Mouse (Mus musculus): ENCODE measurements around the gene Igf2r. TPM values are rescaled to one million over a fixed set of nuclear protein-coding genes. Genes with fewer than 3 reads are reported as not detected.

Igf2r gene
- polyA plus RNA-seq, 1 experiment from 2014 or later, result 121 TPM

GRCm38 (mm10) chr17:12779442-12779841 is 10.0 kb upstream of the Igf2r start:
- H3K27me3 ChIP-seq, result no peaks in the 10 kb centered on the region
- peak overlapping the region; percentile 7; the same call in 1 of the 2 replicates for H3K9ac ChIP-seq
- H3K4me2 ChIP-seq, result no peak overlapping the region
- H3K4me3 ChIP-seq, result no peak overlapping the region
- peaks cover 61% of the 10 kb centered on the region for H3K4me1 ChIP-seq (replicated peaks)
- ATAC-seq (replicated peaks; ENCODE audit: insufficient number of reproducible peaks, insufficient read depth, low FRiP score, low read depth), result peak; percentile 27
- H3K9me3 ChIP-seq (replicated peaks), result no peaks in the 10 kb centered on the region
- peaks cover 13% of the 10 kb centered on the region for H3K36me3 ChIP-seq
- WGBS, result 22% methylated on average over 3 of the region's 3 CpGs
- H3K27ac ChIP-seq, result peak overlapping the region; percentile 89

GRCm38 (mm10) chr17:12773956-12774355 is 4.5 kb upstream of the Igf2r start:
- H3K27ac ChIP-seq, result peak overlapping the region; percentile 67
- 43% methylated on average over 3 of the region's 3 CpGs for WGBS

GRCm38 (mm10) chr17:12770500-12770899 is 1.0 kb upstream of the Igf2r start:
- no peak overlapping the region for H3K4me3 ChIP-seq
- ATAC-seq (replicated peaks; ENCODE audit: insufficient number of reproducible peaks, insufficient read depth, low FRiP score, low read depth), result no peak
- no peak overlapping the region for H3K9ac ChIP-seq
- WGBS, result 90% methylated on average over 5 of the region's 5 CpGs
- no peaks in the 10 kb centered on the region for H3K27me3 ChIP-seq
- peak overlapping the region; percentile 16; the same call in 1 of the 2 replicates for H3K27ac ChIP-seq
- H3K4me1 ChIP-seq (replicated peaks), result peaks cover 35% of the 10 kb centered on the region
- H3K9me3 ChIP-seq (replicated peaks), result no peaks in the 10 kb centered on the region
- H3K36me3 ChIP-seq, result peaks cover 22% of the 10 kb centered on the region
- H3K4me2 ChIP-seq, result no peak overlapping the region

More at GRCm38 (mm10) chr17:12773956-12774355, 4.5 kb upstream of the Igf2r start:
- no peaks in the 10 kb centered on the region for H3K9me3 ChIP-seq (replicated peaks)
- no peak overlapping the region for H3K4me2 ChIP-seq
- peaks cover 30% of the 10 kb centered on the region for H3K36me3 ChIP-seq
- H3K27me3 ChIP-seq, result no peaks in the 10 kb centered on the region
- H3K9ac ChIP-seq, result no peak overlapping the region
- no peak overlapping the region for H3K4me3 ChIP-seq
- ATAC-seq (replicated peaks; ENCODE audit: insufficient number of reproducible peaks, insufficient read depth, low FRiP score, low read depth), result peak; percentile 33; the same call in 1 of the 2 replicates
- H3K4me1 ChIP-seq (replicated peaks), result peaks cover 33% of the 10 kb centered on the region

GRCm38 (mm10) chr17:12768415-12769379 is 767 bp downstream of the Igf2r start:
- Histone ChIP-seq H3K4me2 (peak overlapping the region; percentile 65), H3K9me3 (replicated peaks) (no peaks in the 10 kb centered on the region), H3K36me3 (peaks cover 22% of the 10 kb centered on the region), H3K27ac (peak overlapping the region; percentile 90), H3K4me3 (peak overlapping the region; percentile 61), H3K4me1 (replicated peaks) (peaks cover 44% of the 10 kb centered on the region), H3K27me3 (no peaks in the 10 kb centered on the region), H3K9ac (peak overlapping the region; percentile 73)
- peak; percentile 29; the same call in 1 of the 2 replicates for ATAC-seq (replicated peaks; ENCODE audit: insufficient number of reproducible peaks, insufficient read depth, low FRiP score, low read depth)
- WGBS, result 32% methylated on average over 41 of the region's 41 CpGs

- WGBS, result 50% methylated on average over 6 of the region's 6 CpGs
- no peaks in the 10 kb centered on the region for H3K27me3 ChIP-seq
- peak overlapping the region; percentile 73 for H3K9ac ChIP-seq
- peak overlapping the region; percentile 65 for H3K4me2 ChIP-seq
- ATAC-seq (replicated peaks; ENCODE audit: insufficient number of reproducible peaks, insufficient read depth, low FRiP score, low read depth), result no peak
- peaks cover 30% of the 10 kb centered on the region for H3K36me3 ChIP-seq
- H3K4me1 ChIP-seq (replicated peaks), result peaks cover 44% of the 10 kb centered on the region
- peak overlapping the region; percentile 61 for H3K4me3 ChIP-seq
- H3K9me3 ChIP-seq (replicated peaks), result no peaks in the 10 kb centered on the region
- H3K27ac ChIP-seq, result peak overlapping the region; percentile 90
These were observed 2.1 kb downstream of the Igf2r start for GRCm38 (mm10) chr17:12767294-12767852.

GRCm38 (mm10) chr17:12763412-12763811 is 6.1 kb downstream of the Igf2r start:
- Histone ChIP-seq H3K27ac (peak overlapping the region; percentile 90), H3K9me3 (replicated peaks) (no peaks in the 10 kb centered on the region), H3K4me3 (peak overlapping the region; percentile 0; the same call in 1 of the 2 replicates), H3K27me3 (no peaks in the 10 kb centered on the region), H3K9ac (no peak overlapping the region), H3K36me3 (peaks cover 9% of the 10 kb centered on the region; the same call in 1 of the 2 replicates), H3K4me1 (replicated peaks) (peaks cover 73% of the 10 kb centered on the region), H3K4me2 (peak overlapping the region; percentile 65)
- no peak for ATAC-seq (replicated peaks; ENCODE audit: insufficient number of reproducible peaks, insufficient read depth, low FRiP score, low read depth)
- 67% methylated on average over 2 of the region's 2 CpGs for WGBS

- Histone ChIP-seq H3K36me3 (peaks cover 14% of the 10 kb centered on the region; the same call in 1 of the 2 replicates), H3K4me2 (peak overlapping the region; percentile 49)
These were observed 8.9 kb downstream of the Igf2r start for GRCm38 (mm10) chr17:12760355-12761146.

GRCm38 (mm10) chr17:12759646-12760074 is 9.8 kb downstream of the Igf2r start:
- Histone ChIP-seq H3K9me3 (replicated peaks) (no peaks in the 10 kb centered on the region), H3K4me2 (peak overlapping the region; percentile 49), H3K27me3 (no peaks in the 10 kb centered on the region), H3K36me3 (peaks cover 18% of the 10 kb centered on the region; the same call in 1 of the 2 replicates), H3K4me1 (replicated peaks) (peaks cover 88% of the 10 kb centered on the region), H3K4me3 (peak overlapping the region; percentile 3), H3K27ac (peak overlapping the region; percentile 85), H3K9ac (peak overlapping the region; percentile 19; the same call in 1 of the 2 replicates)
- 18% methylated on average over 8 of the region's 8 CpGs for WGBS
- ATAC-seq (replicated peaks; ENCODE audit: insufficient number of reproducible peaks, insufficient read depth, low FRiP score, low read depth), result no peak; the same call in 1 of the 2 replicates

More at GRCm38 (mm10) chr17:12760355-12761146, 8.9 kb downstream of the Igf2r start:
- peak overlapping the region; percentile 85 for H3K27ac ChIP-seq
- peak overlapping the region; percentile 11 for H3K4me3 ChIP-seq
- no peaks in the 10 kb centered on the region for H3K27me3 ChIP-seq
- no peak for ATAC-seq (replicated peaks; ENCODE audit: insufficient number of reproducible peaks, insufficient read depth, low FRiP score, low read depth)
- H3K9me3 ChIP-seq (replicated peaks), result no peaks in the 10 kb centered on the region
- WGBS, result 56% methylated on average over 10 of the region's 10 CpGs
- peaks cover 86% of the 10 kb centered on the region for H3K4me1 ChIP-seq (replicated peaks)
- peak overlapping the region; percentile 32; the same call in 1 of the 2 replicates for H3K9ac ChIP-seq

- no peaks in the 10 kb centered on the region for H3K9me3 ChIP-seq (replicated peaks)
- 57% methylated on average over 12 of the region's 12 CpGs for WGBS
- H3K36me3 ChIP-seq, result peaks cover 18% of the 10 kb centered on the region; the same call in 1 of the 2 replicates
- no peak for ATAC-seq (replicated peaks; ENCODE audit: insufficient number of reproducible peaks, insufficient read depth, low FRiP score, low read depth)
- H3K27ac ChIP-seq, result peak overlapping the region; percentile 85
- H3K27me3 ChIP-seq, result no peaks in the 10 kb centered on the region
- H3K4me2 ChIP-seq, result peak overlapping the region; percentile 49
- peak overlapping the region; percentile 3 for H3K4me3 ChIP-seq
- H3K9ac ChIP-seq, result peak overlapping the region; percentile 21; the same call in 1 of the 2 replicates
- H3K4me1 ChIP-seq (replicated peaks), result peaks cover 90% of the 10 kb centered on the region
These were observed 10.6 kb downstream of the Igf2r start for GRCm38 (mm10) chr17:12758701-12759455.

- Histone ChIP-seq H3K4me1 (replicated peaks) (peaks cover 91% of the 10 kb centered on the region), H3K9me3 (replicated peaks) (no peaks in the 10 kb centered on the region), H3K36me3 (peaks cover 14% of the 10 kb centered on the region; the same call in 1 of the 2 replicates), H3K4me2 (peak overlapping the region; percentile 49), H3K4me3 (no peak overlapping the region), H3K27me3 (no peaks in the 10 kb centered on the region), H3K9ac (peak overlapping the region; percentile 21), H3K27ac (peak overlapping the region; percentile 85)
- 22% methylated on average over 5 of the region's 5 CpGs for WGBS
- ATAC-seq (replicated peaks; ENCODE audit: insufficient number of reproducible peaks, insufficient read depth, low FRiP score, low read depth), result no peak
These were observed 11.5 kb downstream of the Igf2r start for GRCm38 (mm10) chr17:12757990-12758389.

Measured in heart, embryonic 15.5 days (tissue).